Mouse (Mus musculus): Measurements from ENCODE around the gene Commd1.
A peak's percentile ranks its signal among the peaks of the same experiment; 100 is the strongest.

The Commd1 gene

GRCm38 (mm10) chr11:22990393-22991126, 8.4 kb upstream of the Commd1 start, which contains the start of gene Cct4:
Cct4 (plus strand) TSS chr11:22990519.
- DNase-seq (ENCODE audit: low read depth, low spot score), result peak; percentile 98

- no peak for DNase-seq (ENCODE audit: low read depth, low spot score)
Measured at GRCm38 (mm10) chr11:22989786-22990185, 7.6 kb upstream of the Commd1 start.

GRCm38 (mm10) chr11:22987357-22987756, 5.2 kb upstream of the Commd1 start:
- peak; percentile 79 for DNase-seq (ENCODE audit: low read depth, low spot score)

- no peak for DNase-seq (ENCODE audit: low read depth, low spot score)
Measured at GRCm38 (mm10) chr11:22985510-22985909, 3.3 kb upstream of the Commd1 start.

GRCm38 (mm10) chr11:22982846-22983245, 664 bp upstream of the Commd1 start:
- no peak for DNase-seq (ENCODE audit: low read depth, low spot score)

- DNase-seq (ENCODE audit: low read depth, low spot score), result no peak
Measured at GRCm38 (mm10) chr11:22981543-22981950, 635 bp downstream of the Commd1 start.

- no peak for DNase-seq (ENCODE audit: low read depth, low spot score)
Measured at GRCm38 (mm10) chr11:22981041-22981440, 1.1 kb downstream of the Commd1 start.

DNA sequence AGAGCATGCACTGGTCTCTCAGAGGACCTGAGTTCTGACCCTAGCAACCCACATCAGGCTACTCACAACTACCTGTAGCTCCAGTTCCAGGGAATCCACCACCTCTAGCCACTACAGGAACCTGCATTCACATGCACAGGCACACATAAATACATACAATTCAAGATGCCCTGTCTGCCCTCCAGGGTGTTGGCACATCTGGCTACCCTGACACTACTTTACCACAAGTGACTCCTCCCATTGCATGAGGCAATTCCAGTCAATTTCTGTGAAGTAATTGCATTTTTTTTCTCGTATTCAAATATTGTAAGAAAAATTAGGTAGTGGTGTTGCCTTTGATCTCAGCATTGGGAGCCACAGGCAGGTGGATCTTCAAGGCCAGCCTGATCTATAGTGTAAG, 3.0 kb downstream of the Commd1 start:
- DNase-seq (ENCODE audit: low read depth, low spot score), result peak; percentile 52

DNA sequence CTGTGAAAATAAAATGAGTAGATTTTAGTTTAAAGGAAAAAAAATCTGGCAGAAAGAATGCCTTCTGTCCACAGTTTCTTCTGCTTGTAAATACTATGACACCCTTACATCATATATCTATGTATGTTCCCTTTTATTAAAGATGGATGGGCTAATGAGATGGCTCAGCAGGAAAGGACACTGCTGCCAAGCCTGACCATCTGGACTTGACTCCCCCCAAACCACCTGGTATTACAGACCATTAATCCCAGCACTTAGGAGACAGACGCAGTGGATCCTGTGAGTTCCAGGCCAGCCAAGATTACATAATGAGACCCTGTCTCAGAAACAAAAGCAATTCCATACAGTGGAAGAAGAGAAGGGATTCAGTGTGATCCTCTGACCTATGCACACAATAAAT, 3.5 kb downstream of the Commd1 start:
- DNase-seq (ENCODE audit: low read depth, low spot score), result no peak

- no peak for DNase-seq (ENCODE audit: low read depth, low spot score)
Measured at GRCm38 (mm10) chr11:22978215-22978614, 4.0 kb downstream of the Commd1 start.

DNA sequence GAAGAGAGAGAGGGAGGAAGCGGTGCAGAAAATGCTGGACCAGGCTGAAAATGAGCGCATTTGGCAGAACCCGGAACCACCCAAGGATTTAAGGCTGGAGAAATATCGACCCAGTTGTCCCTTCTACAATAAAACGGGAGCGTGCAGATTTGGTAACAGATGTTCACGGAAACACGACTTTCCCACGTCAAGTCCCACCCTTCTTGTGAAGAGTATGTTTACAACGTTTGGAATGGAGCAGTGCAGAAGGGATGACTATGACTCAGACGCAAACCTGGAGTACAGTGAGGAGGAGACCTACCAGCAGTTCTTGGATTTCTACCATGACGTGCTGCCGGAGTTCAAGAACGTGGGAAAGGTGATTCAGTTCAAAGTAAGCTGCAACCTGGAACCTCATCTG, 8.6 kb downstream of the Commd1 start:
- DNase-seq (ENCODE audit: low read depth, low spot score), result peak; percentile 70

DNA sequence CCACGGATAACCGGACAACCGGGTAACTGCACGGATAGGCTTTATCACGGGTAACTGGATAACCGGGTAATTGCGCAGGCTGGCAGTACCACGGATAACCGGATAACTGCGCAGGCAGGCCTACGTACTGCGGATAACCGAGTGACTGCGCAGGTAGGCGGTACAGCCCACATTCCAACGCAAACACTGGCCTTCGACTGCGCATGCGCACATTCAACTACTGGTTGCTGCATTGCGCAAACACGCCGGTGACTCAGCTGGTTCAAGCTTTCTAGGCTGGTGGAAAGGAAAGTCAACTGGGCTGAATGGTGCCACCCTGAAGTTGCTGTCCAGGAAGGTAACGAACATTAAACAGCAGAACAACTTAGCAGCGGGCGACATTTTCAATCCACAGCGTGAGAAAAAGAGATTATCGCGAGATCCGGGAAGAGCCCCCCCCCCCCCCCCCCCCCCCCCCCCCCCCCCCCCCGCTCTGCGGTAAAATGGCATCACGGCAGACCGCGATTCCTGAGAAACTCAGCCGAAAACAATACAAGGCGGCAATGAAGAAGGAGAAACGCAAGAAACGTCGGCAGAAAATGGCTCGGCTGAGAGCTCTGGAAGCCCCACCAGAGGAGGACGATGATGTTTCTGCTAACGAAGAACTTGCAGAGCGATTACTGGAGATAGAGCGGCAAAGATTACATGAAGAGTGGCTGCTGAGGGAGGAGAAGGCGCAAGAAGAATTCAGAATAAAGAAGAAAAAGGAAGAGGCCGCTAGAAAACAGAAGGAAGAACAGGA, 9.2 kb downstream of the Commd1 start:
- peak; percentile 86 for DNase-seq (ENCODE audit: low read depth, low spot score)

DNA sequence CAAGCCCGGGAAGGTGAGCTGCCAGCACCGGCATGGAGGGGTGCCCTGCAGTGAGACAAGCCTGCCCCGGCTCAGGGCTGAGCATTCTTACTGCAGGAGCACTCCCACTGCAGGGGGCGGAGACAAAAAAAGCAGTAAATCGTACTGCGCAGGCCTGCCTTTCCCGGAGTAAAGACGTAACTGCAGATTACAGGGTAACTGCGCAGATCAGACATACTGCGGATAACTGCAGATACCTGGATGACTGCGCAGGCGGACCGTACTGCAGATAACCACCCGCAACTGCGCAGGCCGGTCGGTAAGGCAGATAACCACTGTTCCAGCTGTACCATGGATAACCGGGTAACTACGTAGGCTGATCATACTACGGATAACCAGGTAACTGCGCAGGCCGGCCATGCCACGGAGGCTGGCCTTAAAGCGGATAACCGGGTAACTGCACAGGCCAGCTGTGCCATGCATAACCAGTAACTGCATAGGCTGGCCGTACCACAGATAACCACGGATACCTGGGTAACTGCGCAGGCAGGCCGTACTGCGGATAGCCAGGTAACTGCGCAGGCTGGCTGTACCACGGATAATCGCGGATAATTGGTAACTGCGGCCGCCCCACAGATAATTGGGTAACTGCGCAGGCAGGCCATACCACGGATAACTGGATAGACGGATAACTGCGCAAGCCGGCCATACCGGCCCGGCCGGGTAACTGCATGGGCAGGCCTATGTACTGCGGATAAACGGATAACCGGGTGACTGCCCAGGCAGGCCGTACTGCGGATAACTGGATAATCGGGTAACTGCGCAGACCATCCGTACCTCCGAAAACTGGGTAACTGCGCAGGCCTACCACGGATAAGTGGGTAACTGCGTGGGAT, 10.1 kb downstream of the Commd1 start, which contains the start of gene Zrsr1:
TSS of gene Zrsr1 (plus strand) at position 171 of the 875 bp plus-strand sequence.
- DNase-seq (ENCODE audit: low read depth, low spot score), result peak; percentile 69

GRCm38 (mm10) chr11:22970546-22970945, 11.6 kb downstream of the Commd1 start:
- no peak for DNase-seq (ENCODE audit: low read depth, low spot score)

GRCm38 (mm10) chr11:22969486-22969885, 12.7 kb downstream of the Commd1 start:
- DNase-seq (ENCODE audit: low read depth, low spot score), result peak; percentile 72

DNA sequence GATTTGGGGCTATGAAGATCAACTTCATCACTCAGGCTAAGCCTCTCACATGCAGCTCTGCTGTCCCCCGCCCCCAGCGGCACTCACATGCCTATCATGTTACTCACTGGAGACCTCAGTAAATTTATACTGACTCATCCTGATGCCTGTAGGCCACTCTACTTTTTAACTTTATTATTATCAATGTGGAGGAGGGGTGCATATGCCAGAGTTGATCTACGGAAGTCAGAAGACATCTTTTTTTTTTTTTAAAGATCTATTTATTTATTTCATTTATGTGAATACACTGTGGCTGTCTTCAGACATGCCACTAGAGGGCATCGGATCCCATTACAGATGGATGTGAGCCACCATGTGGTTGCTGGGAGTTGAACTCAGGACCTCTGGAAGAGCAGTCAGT, 16.7 kb downstream of the Commd1 start:
- DNase-seq (ENCODE audit: low read depth, low spot score), result peak; percentile 95

- DNase-seq (ENCODE audit: low read depth, low spot score), result no peak
Measured at GRCm38 (mm10) chr11:22964401-22964800, 17.8 kb downstream of the Commd1 start.

DNA sequence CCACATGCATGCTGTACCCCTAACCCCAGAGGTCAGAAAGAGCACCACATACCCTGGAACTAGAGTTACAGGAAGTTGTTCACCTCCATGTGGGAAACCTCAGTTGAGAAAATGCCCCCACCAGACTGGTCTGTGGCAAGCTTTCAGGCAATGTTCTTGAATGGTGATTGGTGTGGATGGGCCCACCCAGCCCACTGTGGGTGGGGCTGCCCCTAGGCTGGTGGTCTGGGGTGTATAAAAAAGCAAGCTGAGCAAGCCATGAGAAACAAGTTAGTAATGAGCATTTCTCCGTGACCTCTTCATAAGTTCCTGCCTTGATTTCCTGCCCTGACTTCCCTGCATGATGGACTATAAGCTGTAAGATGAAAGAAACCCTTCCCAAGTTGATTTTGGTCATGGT, 20.1 kb downstream of the Commd1 start:
- no peak for DNase-seq (ENCODE audit: low read depth, low spot score)

DNA sequence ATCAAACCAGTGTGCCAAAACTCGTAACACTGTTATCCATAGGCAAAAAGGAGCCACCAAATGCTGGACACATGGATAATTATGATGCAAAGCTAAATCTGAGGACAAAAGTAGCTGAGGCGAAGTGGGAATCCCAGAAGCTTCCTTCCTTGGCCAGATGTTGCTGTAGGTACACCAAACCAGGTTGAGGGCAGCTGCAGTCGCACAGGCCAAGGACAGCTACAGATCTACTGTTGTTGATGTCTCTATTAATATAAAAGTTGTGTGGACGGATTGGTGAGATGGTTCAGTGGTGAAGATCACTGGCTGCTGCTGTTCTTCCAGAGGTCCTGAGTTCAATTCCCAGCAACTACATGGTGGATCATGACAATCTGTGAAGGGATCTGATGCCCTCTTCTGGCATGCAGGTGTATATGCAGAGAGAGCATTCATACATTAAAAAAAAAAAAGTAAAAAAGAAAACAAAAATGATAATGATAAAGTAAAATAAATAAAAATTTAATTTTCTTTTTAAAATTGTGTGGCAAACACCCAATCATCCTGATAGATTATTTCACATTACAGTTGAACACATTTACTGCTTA, 24.3 kb downstream of the Commd1 start:
- peak; percentile 51 for DNase-seq (ENCODE audit: low read depth, low spot score)

- DNase-seq (ENCODE audit: low read depth, low spot score), result peak; percentile 73
Measured at GRCm38 (mm10) chr11:22956830-22957229, 25.4 kb downstream of the Commd1 start.

GRCm38 (mm10) chr11:22956346-22956745, 25.8 kb downstream of the Commd1 start:
- no peak for DNase-seq (ENCODE audit: low read depth, low spot score)
